Mouse (Mus musculus) testis, adult 10 weeks (tissue): Measurements from ENCODE around the gene Sez6l2. TPM values are rescaled to one million over a fixed set of nuclear protein-coding genes. Genes with fewer than 3 reads are reported as not detected.

ENCODE experiments used
- polyA plus RNA-seq: library from polyadenylated mRNA; stranded (reverse); fragments of 350-450 nt; fragmentation: Illumina TruSeq; extraction: RNeasy Lipid Tissue Mini Kit (QIAGEN cat#74804); gene quantifications from one replicate; pipeline ENCODE4 v1.2.3, GENCODE M21; 2014; ENCODE audit warnings: low read depth, low replicate concordance

The Sez6l2 gene
- polyA plus RNA-seq: 3.2 TPM

GRCm38 (mm10) chr7:126949793-126950646 is at the start of gene Sez6l2:
Gene Sez6l2, plus strand, starts transcription at chr7:126950563.

GRCm38 (mm10) chr7:126922624-126923060 is 27.7 kb upstream of the Sez6l2 start, which contains the start of gene Tmem219:
Gene Tmem219, minus strand, starts transcription at chr7:126922917.

GRCm38 (mm10) chr7:126928384-126929037 is 21.9 kb upstream of the Sez6l2 start, which contains the start of gene Kctd13:
Gene Kctd13, plus strand, starts transcription at chr7:126928879.

GRCm38 (mm10) chr7:126949403-126949792 is 965 bp upstream of the Sez6l2 start, which contains the start of gene Asphd1:
Gene Asphd1, minus strand, starts transcription at chr7:126949582.

GRCm38 (mm10) chr7:126975893-126975949 is 25.4 kb downstream of the Sez6l2 start, which contains the start of gene Cdipt:
Gene Cdipt, plus strand, starts transcription at chr7:126975914.

GRCm38 (mm10) chr7:126975950-126976866 is 25.8 kb downstream of the Sez6l2 start, which contains the start of gene Cdiptos:
Gene Cdiptos, minus strand, starts transcription at chr7:126976098.

GRCm38 (mm10) chr7:127014320-127014719 is 64.0 kb downstream of the Sez6l2 start, which contains the start of gene Mvp:
Gene Mvp, minus strand, starts transcription at chr7:127014621.

GRCm38 (mm10) chr7:127016481-127016485 is 65.9 kb downstream of the Sez6l2 start, which contains the start of gene Pagr1b:
Gene Pagr1b, minus strand, starts transcription at chr7:127016484.

GRCm38 (mm10) chr7:127016971-127017949 is 66.9 kb downstream of the Sez6l2 start, which contains the start of gene Pagr1a:
Gene Pagr1a, minus strand, starts transcription at chr7:127017352.

Other genes with a start within 250 kb of the Sez6l2 start
- not detected for gene Coro1a, start 242.8 kb upstream of the Sez6l2 start, polyA plus RNA-seq
- gene Mapk3, start 191.0 kb upstream of the Sez6l2 start, polyA plus RNA-seq: 33.6 TPM
- gene Gdpd3, start 184.2 kb upstream of the Sez6l2 start, polyA plus RNA-seq: 0.38 TPM
- 5.6 TPM for gene Ypel3, start 173.6 kb upstream of the Sez6l2 start, polyA plus RNA-seq
- gene Tbx6, start 169.1 kb upstream of the Sez6l2 start, polyA plus RNA-seq: not detected
- 58.9 TPM for gene Ppp4c, start 158.1 kb upstream of the Sez6l2 start, polyA plus RNA-seq
- 2.7 TPM for gene Fam57b, start 152.9 kb upstream of the Sez6l2 start, polyA plus RNA-seq
- gene 4930451I11Rik, start 118.9 kb upstream of the Sez6l2 start, polyA plus RNA-seq: 39.4 TPM
- 0.42 TPM for gene Doc2a, start 103.1 kb upstream of the Sez6l2 start, polyA plus RNA-seq
- gene Hirip3, start 88.6 kb upstream of the Sez6l2 start, polyA plus RNA-seq: 101 TPM
- 26.9 TPM for gene Ino80e, start 88.2 kb upstream of the Sez6l2 start, polyA plus RNA-seq
- 7.7 TPM for gene Taok2, start 65.9 kb upstream of the Sez6l2 start, polyA plus RNA-seq
- gene Tmem219, start 27.6 kb upstream of the Sez6l2 start, polyA plus RNA-seq: 5.4 TPM
- 9.1 TPM for gene Kctd13, start 21.7 kb upstream of the Sez6l2 start, polyA plus RNA-seq
- not detected for gene Asphd1, start 981 bp upstream of the Sez6l2 start, polyA plus RNA-seq
- gene Cdipt, start 25.4 kb downstream of the Sez6l2 start, polyA plus RNA-seq: 7.6 TPM
- 527 TPM for gene Cdiptos, start 25.5 kb downstream of the Sez6l2 start, polyA plus RNA-seq
- gene Mvp, start 64.1 kb downstream of the Sez6l2 start, polyA plus RNA-seq: 0.11 TPM
- not detected for gene Pagr1b, start 65.9 kb downstream of the Sez6l2 start, polyA plus RNA-seq
- gene Pagr1a, start 66.8 kb downstream of the Sez6l2 start, polyA plus RNA-seq: not detected
- gene Gm42742, start 70.5 kb downstream of the Sez6l2 start, polyA plus RNA-seq: 0.80 TPM
- gene Prrt2, start 70.6 kb downstream of the Sez6l2 start, polyA plus RNA-seq: 0.22 TPM
- gene Maz, start 76.5 kb downstream of the Sez6l2 start, polyA plus RNA-seq: 14.6 TPM
- gene Kif22, start 91.9 kb downstream of the Sez6l2 start, polyA plus RNA-seq: 12.4 TPM
- not detected for gene Zg16, start 136.8 kb downstream of the Sez6l2 start, polyA plus RNA-seq
- 1.8 TPM for gene AI467606, start 140.8 kb downstream of the Sez6l2 start, polyA plus RNA-seq
- not detected for gene Qprt, start 171.7 kb downstream of the Sez6l2 start, polyA plus RNA-seq
- 0.07 TPM for gene Spn, start 187.3 kb downstream of the Sez6l2 start, polyA plus RNA-seq
- gene Cd2bp2, start 245.5 kb downstream of the Sez6l2 start, polyA plus RNA-seq: 8.9 TPM